20 mouse cellular contexts compared by ENCODE assay signal in the genomic region with DNA sequence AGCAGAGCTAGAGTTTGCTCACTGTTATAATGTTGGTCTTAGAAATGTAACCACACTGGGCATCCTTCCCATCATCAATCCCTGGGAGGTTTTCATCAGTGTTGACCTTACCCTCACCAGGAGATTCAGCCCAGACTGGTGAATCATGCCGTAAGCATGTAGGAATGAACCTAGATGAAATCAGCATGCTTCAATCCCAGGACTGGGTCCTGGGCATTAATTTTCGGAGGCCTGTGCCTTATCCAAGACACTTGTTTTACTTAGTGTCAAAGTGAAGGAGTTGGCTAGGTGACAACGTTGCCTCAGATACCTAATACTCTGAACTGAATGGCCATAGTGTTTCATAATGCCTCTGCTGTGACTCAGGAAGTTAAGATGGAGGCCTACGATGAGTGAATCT.
DNase-seq lines count a peak whose midpoint lies in the region; ATAC-seq and TF ChIP-seq lines count a peak whose summit lies in the region.
"Had no signal": no experiment of that assay in that cellular context is flagged by ENCODE, and none has a peak within 500 bp of the region (broad histone marks: within the 10 kb centered on the region; RNA-seq: fewer than 3 reads in every experiment).

No protein-coding gene starts in this region.

- no peak overlapping the region for H3K27ac ChIP-seq in heart, embryonic 16.5 days (ENCODE audit: low read length)
- H3K27ac ChIP-seq in heart, embryonic 10.5 days = no peak overlapping the region
- no peak overlapping the region for H3K27ac ChIP-seq in limb, embryonic 14.5 days (replicated peaks; ENCODE audit: low read depth, low read length)
- H3K27ac ChIP-seq: embryonic facial prominence, embryonic 12.5 days; forebrain, embryonic 10.5 days; kidney, embryonic 15.5 days; midbrain, embryonic 15.5 days; neural tube, embryonic 15.5 days had no signal

- ATAC-seq in heart, embryonic 16.5 days (replicated peaks; ENCODE audit: extremely low read depth, insufficient read depth, low FRiP score) = peak; percentile 28; the same call in 1 of the 2 replicates
- ATAC-seq in limb, embryonic 14.5 days (ENCODE audit: low FRiP score, low read depth) = peak; percentile 44
- ATAC-seq: CD4-positive, CD25-positive, alpha-beta regulatory T cell, adult 4 months; forebrain, postnatal 0 days; hindbrain, embryonic 16.5 days; intestine, embryonic 16.5 days; midbrain, embryonic 15.5 days had no signal

- no peak for DNase-seq in heart, embryonic 10.5 days (ENCODE audit: low spot score)
- DNase-seq in 3T3-L1 (ENCODE audit: low read depth, low spot score) (peak; percentile 85), NIH3T3 (ENCODE audit: low read depth) (peak; percentile 96)
- DNase-seq in limb, embryonic 14.5 days (ENCODE audit: low spot score) = peak; percentile 49
- no peak for DNase-seq in cerebellum, postnatal 4 days (ENCODE audit: low spot score in 2 of 2)
- DNase-seq in gastrocnemius, adult 8-10 months (ENCODE audit: low spot score in 2 of 2) = no peak
- DNase-seq: cerebellum, adult 9-10 months; forebrain, postnatal 0 days; heart, adult 18-20 months; liver; spleen, adult 18-20 months had no signal

- no peak overlapping the region for H3K4me3 ChIP-seq in heart, embryonic 16.5 days (ENCODE audit: low read length)
- H3K4me3 ChIP-seq in heart, embryonic 10.5 days = no peak overlapping the region
- H3K4me3 ChIP-seq in limb, embryonic 14.5 days (replicated peaks; ENCODE audit: low read length) = no peak overlapping the region
- H3K4me3 ChIP-seq: embryonic facial prominence, embryonic 12.5 days; forebrain, embryonic 10.5 days; kidney, embryonic 15.5 days; midbrain, embryonic 15.5 days; neural tube, embryonic 15.5 days had no signal

- no peaks in the 10 kb centered on the region for H3K4me1 ChIP-seq in heart, embryonic 16.5 days (ENCODE audit: control insufficient read depth, insufficient read depth, low read length)
- H3K4me1 ChIP-seq in heart, embryonic 10.5 days = no peaks in the 10 kb centered on the region
- H3K4me1 ChIP-seq in limb, embryonic 14.5 days (ENCODE audit: control insufficient read depth, insufficient read depth, low read length) = 0 out of 2 replicates have a peak, but pooled peaks cover 4% of the 10 kb centered on the region
- H3K4me1 ChIP-seq: embryonic facial prominence, embryonic 12.5 days; forebrain, embryonic 10.5 days; kidney, embryonic 15.5 days; midbrain, embryonic 15.5 days; neural tube, embryonic 15.5 days had no signal

- H3K9ac ChIP-seq in heart, embryonic 16.5 days (ENCODE audit: low read length) = no peak overlapping the region
- H3K9ac ChIP-seq in limb, embryonic 14.5 days (ENCODE audit: low read depth, low read length, severe bottlenecking) = no peak overlapping the region
- H3K9ac ChIP-seq: embryonic facial prominence, embryonic 12.5 days; forebrain, postnatal 0 days; kidney, embryonic 15.5 days; midbrain, embryonic 15.5 days; neural tube, embryonic 15.5 days had no signal

- no peak for TF ChIP-seq POLR2A in limb, embryonic 14.5 days (IDR thresholded peaks at IDR 0.05; ENCODE audit: borderline replicate concordance, extremely low read depth, insufficient read depth, insufficient read length)

- no peaks in the 10 kb centered on the region for H3K9me3 ChIP-seq in heart, embryonic 16.5 days (replicated peaks; ENCODE audit: control insufficient read depth, low read length)
- no peaks in the 10 kb centered on the region for H3K9me3 ChIP-seq in heart, embryonic 10.5 days
- no peaks in the 10 kb centered on the region for H3K9me3 ChIP-seq in limb, embryonic 14.5 days (ENCODE audit: control insufficient read depth, low read length)
- H3K9me3 ChIP-seq: embryonic facial prominence, embryonic 12.5 days; forebrain, embryonic 10.5 days; kidney, embryonic 15.5 days; midbrain, embryonic 15.5 days; neural tube, embryonic 15.5 days had no signal

- WGBS in heart, embryonic 16.5 days = 43% methylated on average over 4 of the region's 4 CpGs
- 69% methylated on average over 4 of the region's 4 CpGs for WGBS in heart, embryonic 10.5 days
- WGBS in limb, embryonic 14.5 days = 68% methylated on average over 4 of the region's 4 CpGs

- H3K4me2 ChIP-seq in heart, embryonic 16.5 days (ENCODE audit: low read depth, low read length) = no peak overlapping the region
- no peak overlapping the region for H3K4me2 ChIP-seq in limb, embryonic 14.5 days (replicated peaks; ENCODE audit: low read depth, low read length, severe bottlenecking)
- H3K4me2 ChIP-seq: embryonic facial prominence, embryonic 12.5 days; kidney, embryonic 15.5 days; midbrain, embryonic 15.5 days; neural tube, embryonic 15.5 days had no signal

- no peaks in the 10 kb centered on the region for H3K27me3 ChIP-seq in heart, embryonic 16.5 days (ENCODE audit: control insufficient read depth, insufficient read depth, low read length)
- no peaks in the 10 kb centered on the region for H3K27me3 ChIP-seq in heart, embryonic 10.5 days (ENCODE audit: insufficient read depth, poor library complexity, severe bottlenecking)
- no peaks in the 10 kb centered on the region for H3K27me3 ChIP-seq in limb, embryonic 14.5 days (ENCODE audit: control insufficient read depth, insufficient read depth, low read length)
- H3K27me3 ChIP-seq: embryonic facial prominence, embryonic 12.5 days; kidney, embryonic 15.5 days; midbrain, embryonic 15.5 days; neural tube, embryonic 15.5 days had no signal

- H3K36me3 ChIP-seq in heart, embryonic 16.5 days (ENCODE audit: control insufficient read depth, insufficient read depth) = no peaks in the 10 kb centered on the region
- H3K36me3 ChIP-seq in heart, embryonic 10.5 days = no peaks in the 10 kb centered on the region
- H3K36me3 ChIP-seq in limb, embryonic 14.5 days (ENCODE audit: control insufficient read depth, insufficient read depth, low read length) = no peaks in the 10 kb centered on the region
- H3K36me3 ChIP-seq: embryonic facial prominence, embryonic 12.5 days; forebrain, embryonic 10.5 days; kidney, embryonic 15.5 days; midbrain, embryonic 15.5 days; neural tube, embryonic 15.5 days had no signal

Comparison
In these comparisons a context has a peak if more than half of its experiments do, and no peak if none do; other contexts are left out.
1. DNase-seq: peak in 3T3-L1 (single experiment), NIH3T3 (single experiment) and limb, embryonic 14.5 days (single experiment); none in heart, embryonic 10.5 days (single experiment), cerebellum, postnatal 4 days (0 of 2) and gastrocnemius, adult 8-10 months (0 of 2).